Mouse (Mus musculus) forebrain, embryonic 11.5 days (tissue): ENCODE data around the gene Olfr549. TPM values are rescaled to one million over a fixed set of nuclear protein-coding genes. Genes with fewer than 3 reads are reported as not detected.

ENCODE experiments used
- ATAC-seq: fragments of 200-750 bp; cut with Nextera tagmentation; replicated peaks from 2 replicates; pipeline ENCODE4 v1.8.0; 2017; ENCODE audit warnings: moderate TSS enrichment; ENCODE audit not compliant: low FRiP score
- DNase-seq: peaks from one replicate; pipeline ENCODE4 v3.0.0-alpha.2; 2017; ENCODE audit warnings: low spot score
- H3K27ac ChIP-seq: fragments of 300-500 bp; sonication (generic); 2 replicates; pipeline ENCODE4 v1.5.1; 2014; ENCODE audit warnings: low read depth, low read length
- H3K27me3 ChIP-seq: fragments of 300-500 bp; sonication (generic); 2 replicates; pipeline ENCODE4 v1.6.1; 2014; ENCODE audit warnings: mild to moderate bottlenecking, low read length, mixed read lengths; ENCODE audit not compliant: control insufficient read depth, insufficient read depth
- H3K36me3 ChIP-seq: fragments of 300-500 bp; sonication (generic); 2 replicates; pipeline ENCODE4 v1.6.1; 2014; ENCODE audit warnings: mild to moderate bottlenecking, low read length, moderate library complexity, mixed read lengths; ENCODE audit not compliant: control insufficient read depth, insufficient read depth
- H3K4me1 ChIP-seq: fragments of 300-500 bp; sonication (generic); replicated peaks from 2 replicates; pipeline ENCODE4 v1.6.1; 2014; ENCODE audit warnings: low read length, mixed read lengths; ENCODE audit not compliant: control insufficient read depth, insufficient read depth
- H3K4me2 ChIP-seq: fragments of 300-500 bp; sonication (generic); 2 replicates; pipeline ENCODE4 v1.6.1; 2014; ENCODE audit warnings: low read depth, mild to moderate bottlenecking, low read length, moderate library complexity, mixed read lengths; ENCODE audit not compliant: severe bottlenecking
- H3K4me3 ChIP-seq: fragments of 300-500 bp; sonication (generic); 2 replicates; pipeline ENCODE4 v1.5.1; 2014; ENCODE audit warnings: low read depth, low read length
- H3K9ac ChIP-seq: fragments of 300-500 bp; sonication (generic); 2 replicates; pipeline ENCODE4 v1.6.1; 2014; ENCODE audit warnings: low read length
- H3K9me3 ChIP-seq: fragments of 300-500 bp; sonication (generic); 2 replicates; pipeline ENCODE4 v1.6.1; 2016; ENCODE audit warnings: low read length, mixed read lengths; ENCODE audit not compliant: control insufficient read depth
- WGBS: fragments of 180-500 bp; shearing (Covaris S2); extraction: QIAGEN DNeasy Blood & Tissue Kit; methylation state at CpG from one replicate; pipeline ENCODE4 v1.1.7; 2014; 5-methylcytosine and 5-hydroxymethylcytosine counted together
- polyA plus RNA-seq: library from polyadenylated mRNA; unstranded; fragments of >200 nt; fragmentation: Nextera tagmentation; extraction: Ambion mirVana; gene quantifications from 2 replicates; pipeline ENCODE4 v1.2.1, GENCODE M21; 2014

Gene Olfr549
- polyA plus RNA-seq, result not detected in 2 replicates

- H3K9me3 ChIP-seq, result no peaks in the 10 kb centered on the region
- H3K4me1 ChIP-seq, result no peaks in the 10 kb centered on the region
- H3K4me2 ChIP-seq, result no peak within 1 kb of the TSS
- H3K27me3 ChIP-seq, result no peaks in the 10 kb centered on the region
- no peak within 1 kb of the TSS for H3K4me3 ChIP-seq
- no peak within 1 kb of the TSS for H3K9ac ChIP-seq
- no peak within 1 kb of the TSS for H3K27ac ChIP-seq
- DNase-seq, result no peak
- 88% methylated on average over 3 of the region's 3 CpGs for WGBS
- no peaks in the 10 kb centered on the region for H3K36me3 ChIP-seq
- ATAC-seq, result no peak
Measured at GRCm38 (mm10) chr7:102549570-102549969, at the start of gene Olfr549. TSS of gene Olfr549 (plus strand) at chr7:102549870.

- Histone ChIP-seq H3K27me3 (no peaks in the 10 kb centered on the region), H3K4me1 (no peaks in the 10 kb centered on the region), H3K36me3 (no peaks in the 10 kb centered on the region), H3K4me2 (no peak overlapping the region), H3K9ac (no peak overlapping the region), H3K27ac (no peak overlapping the region), H3K9me3 (no peaks in the 10 kb centered on the region), H3K4me3 (no peak overlapping the region)
- DNase-seq, result no peak
- ATAC-seq, result no peak
- 82% methylated on average over 5 of the region's 5 CpGs for WGBS
Measured at GRCm38 (mm10) chr7:102501986-102502385, 47.7 kb upstream of the Olfr549 start.

GRCm38 (mm10) chr7:102506848-102507247 lies 42.8 kb upstream of the Olfr549 start:
- no peak overlapping the region for H3K9ac ChIP-seq
- H3K4me3 ChIP-seq, result no peak overlapping the region
- peak; percentile 84 for DNase-seq
- no peaks in the 10 kb centered on the region for H3K4me1 ChIP-seq
- ATAC-seq, result peak; percentile 76
- no peak overlapping the region for H3K27ac ChIP-seq
- WGBS, result 30% methylated on average over 3 of the region's 3 CpGs
- H3K27me3 ChIP-seq, result no peaks in the 10 kb centered on the region
- no peaks in the 10 kb centered on the region for H3K9me3 ChIP-seq
- no peaks in the 10 kb centered on the region for H3K36me3 ChIP-seq
- H3K4me2 ChIP-seq, result no peak overlapping the region

- no peaks in the 10 kb centered on the region for H3K36me3 ChIP-seq
- H3K9ac ChIP-seq, result no peak overlapping the region
- no peak for DNase-seq
- no peak overlapping the region for H3K4me2 ChIP-seq
- 86% methylated on average over 9 of the region's 9 CpGs for WGBS
- H3K27me3 ChIP-seq, result no peaks in the 10 kb centered on the region
- no peak for ATAC-seq
- H3K4me3 ChIP-seq, result no peak overlapping the region
- no peaks in the 10 kb centered on the region for H3K9me3 ChIP-seq
- H3K27ac ChIP-seq, result no peak overlapping the region
- no peaks in the 10 kb centered on the region for H3K4me1 ChIP-seq
Measured at GRCm38 (mm10) chr7:102508066-102508465, 41.6 kb upstream of the Olfr549 start.

- no peak for ATAC-seq
- no peak overlapping the region for H3K9ac ChIP-seq
Measured at GRCm38 (mm10) chr7:102508666-102509065, 41.0 kb upstream of the Olfr549 start.

GRCm38 (mm10) chr7:102509726-102510125 lies 39.9 kb upstream of the Olfr549 start:
- no peak for ATAC-seq

More at GRCm38 (mm10) chr7:102508666-102509065, 41.0 kb upstream of the Olfr549 start:
- H3K36me3 ChIP-seq, result no peaks in the 10 kb centered on the region
- H3K4me2 ChIP-seq, result no peak overlapping the region
- no peaks in the 10 kb centered on the region for H3K4me1 ChIP-seq
- no peak for DNase-seq
- H3K9me3 ChIP-seq, result no peaks in the 10 kb centered on the region
- no peak overlapping the region for H3K4me3 ChIP-seq
- WGBS, result 92% methylated on average over 6 of the region's 6 CpGs
- no peak overlapping the region for H3K27ac ChIP-seq
- peaks cover under 1% of the 10 kb centered on the region; the same call in 1 of the 2 replicates for H3K27me3 ChIP-seq

GRCm38 (mm10) chr7:102511927-102512326 lies 37.7 kb upstream of the Olfr549 start:
- H3K9me3 ChIP-seq, result no peaks in the 10 kb centered on the region
- H3K4me1 ChIP-seq, result no peaks in the 10 kb centered on the region
- H3K9ac ChIP-seq, result no peak overlapping the region
- ATAC-seq (no peak), DNase-seq (no peak)
- no peaks in the 10 kb centered on the region for H3K36me3 ChIP-seq
- H3K27ac ChIP-seq, result no peak overlapping the region
- WGBS, result 91% methylated on average over 10 of the region's 10 CpGs
- no peak overlapping the region for H3K4me3 ChIP-seq
- peaks cover 4% of the 10 kb centered on the region; the same call in 1 of the 2 replicates for H3K27me3 ChIP-seq
- H3K4me2 ChIP-seq, result no peak overlapping the region

More at GRCm38 (mm10) chr7:102509726-102510125, 39.9 kb upstream of the Olfr549 start:
- 69% methylated on average over 7 of the region's 7 CpGs for WGBS
- H3K4me3 ChIP-seq, result no peak overlapping the region
- H3K4me2 ChIP-seq, result no peak overlapping the region
- H3K9me3 ChIP-seq, result no peaks in the 10 kb centered on the region
- H3K4me1 ChIP-seq, result no peaks in the 10 kb centered on the region
- H3K36me3 ChIP-seq, result no peaks in the 10 kb centered on the region
- DNase-seq, result no peak
- H3K27me3 ChIP-seq, result peaks cover 4% of the 10 kb centered on the region; the same call in 1 of the 2 replicates
- H3K9ac ChIP-seq, result no peak overlapping the region
- no peak overlapping the region for H3K27ac ChIP-seq

- peak; percentile 93 for DNase-seq
- no peaks in the 10 kb centered on the region for H3K36me3 ChIP-seq
- WGBS, result under 1% methylated on average over 54 of the region's 54 CpGs
- peak overlapping the region; percentile 87 for H3K4me2 ChIP-seq
- peak overlapping the region; percentile 69 for H3K9ac ChIP-seq
- no peaks in the 10 kb centered on the region for H3K9me3 ChIP-seq
- ATAC-seq, result peak; percentile 96
- peak overlapping the region; percentile 46 for H3K4me3 ChIP-seq
- H3K27ac ChIP-seq, result no peak overlapping the region
- no peaks in the 10 kb centered on the region for H3K4me1 ChIP-seq
- peaks cover 4% of the 10 kb centered on the region; the same call in 1 of the 2 replicates for H3K27me3 ChIP-seq
Measured at GRCm38 (mm10) chr7:102512814-102513435, 36.7 kb upstream of the Olfr549 start.

- no peak for DNase-seq
- ATAC-seq, result no peak
- H3K36me3 ChIP-seq, result no peaks in the 10 kb centered on the region
- H3K27me3 ChIP-seq, result peaks cover 4% of the 10 kb centered on the region; the same call in 1 of the 2 replicates
- H3K4me3 ChIP-seq, result no peak overlapping the region
- H3K4me2 ChIP-seq, result no peak overlapping the region
- no peaks in the 10 kb centered on the region for H3K9me3 ChIP-seq
- no peak overlapping the region for H3K9ac ChIP-seq
- H3K27ac ChIP-seq, result no peak overlapping the region
- H3K4me1 ChIP-seq, result no peaks in the 10 kb centered on the region
- 81% methylated on average over 4 of the region's 4 CpGs for WGBS
Measured at GRCm38 (mm10) chr7:102514144-102514543, 35.5 kb upstream of the Olfr549 start.
